Mouse (Mus musculus) CH12.LX (cell line): ENCODE measurements at regions not wholly inside any gene's neighbourhood (a gene's known extent, or its start where the extent isn't known, plus 50 kb on each side); places are given as distances from the start of the nearest gene placed in this dataset.

Experiments used
- DNase-seq: peaks from one replicate; pipeline ENCODE4 v3.0.0-alpha.2; 2013; ENCODE audit errors: extremely low read depth
- H3K27ac ChIP-seq: 2 replicates; pipeline ENCODE4 v1.5.1; 2012; ENCODE audit warnings: low read depth, mild to moderate bottlenecking, control low read depth, moderate library complexity; ENCODE audit not compliant: insufficient read depth
- H3K27me3 ChIP-seq: replicated peaks from 2 replicates; pipeline ENCODE3; 2012; ENCODE audit warnings: inconsistent platforms
- H3K36me3 ChIP-seq, 2 experiments: replicated peaks in 1 of 2; 2 replicates each; pipeline versions ENCODE3 to v1.6.1; 2012; ENCODE audit warnings: inconsistent platforms in 1 of 2, low read length in 1 of 2, mild to moderate bottlenecking in 1 of 2, mixed read lengths in 1 of 2, moderate library complexity in 1 of 2; ENCODE audit not compliant: control insufficient read depth in 1 of 2, insufficient read depth in 1 of 2
- H3K4me1 ChIP-seq, 2 experiments: 2 replicates each; pipeline ENCODE4 v1.6.1; 2012; ENCODE audit warnings: inconsistent platforms in 1 of 2, moderate library complexity in 1 of 2; ENCODE audit not compliant: insufficient read depth in 2 of 2, control insufficient read depth in 1 of 2
- H3K4me2 ChIP-seq: 2 replicates; pipeline ENCODE4 v1.6.1; 2012; ENCODE audit warnings: low read depth, mild to moderate bottlenecking, control low read depth; ENCODE audit not compliant: poor library complexity, insufficient read depth, severe bottlenecking
- H3K4me3 ChIP-seq, 3 experiments: fragments of 150-350 bp in 1 of 3; sonication (generic) in 1 of 3; replicated peaks in 1 of 3; 2 replicates each; pipeline versions ENCODE3 to v1.5.1; 2011 to 2012; ENCODE audit warnings: low read depth in 2 of 3, low read length in 2 of 3, mild to moderate bottlenecking in 2 of 3, moderate library complexity in 2 of 3, control low read depth in 1 of 3, improper control_type of control experiment in 1 of 3, inconsistent platforms in 1 of 3, mixed read lengths in 1 of 3; ENCODE audit not compliant: poor library complexity in 1 of 3
- H3K79me2 ChIP-seq: replicated peaks from 2 replicates; pipeline ENCODE4 v1.6.1; 2012; ENCODE audit warnings: mild to moderate bottlenecking, moderate library complexity; ENCODE audit not compliant: control insufficient read depth, poor library complexity, insufficient read depth, severe bottlenecking; ENCODE audit errors: extremely low read depth
- H3K9ac ChIP-seq: 2 replicates; pipeline ENCODE4 v1.6.1; 2012; ENCODE audit warnings: low read depth, mild to moderate bottlenecking, control low read depth, moderate library complexity; ENCODE audit not compliant: insufficient read depth
- H3K9me3 ChIP-seq: replicated peaks from 2 replicates; pipeline ENCODE3; 2012; ENCODE audit warnings: low read length, inconsistent platforms, mixed read lengths
- BHLHE40 ChIP-seq: IDR thresholded peaks from 2 replicates; pipeline ENCODE4 v1.6.1; 2011; ENCODE audit warnings: mild to moderate bottlenecking, low read depth, low read length, improper control_type of control experiment
- CHD2 ChIP-seq: IDR thresholded peaks from 2 replicates; pipeline ENCODE4 v1.6.1; 2011; ENCODE audit warnings: low read length, improper control_type of control experiment
- CTCF ChIP-seq, 2 experiments: IDR thresholded peaks in 1 of 2; conservative IDR thresholded peaks in 1 of 2; 2 replicates each; pipeline ENCODE4 v1.5.1; 2011 to 2012; ENCODE audit warnings: low read depth in 2 of 2, low read length in 2 of 2, improper control_type of control experiment in 1 of 2, inconsistent platforms in 1 of 2, mild to moderate bottlenecking in 1 of 2, moderate library complexity in 1 of 2
- E2F4 ChIP-seq: IDR thresholded peaks from 2 replicates; pipeline ENCODE4 v1.6.1; 2011; ENCODE audit warnings: low read depth, low read length, improper control_type of control experiment; ENCODE audit not compliant: insufficient replicate concordance
- ELF1 ChIP-seq: IDR thresholded peaks from 2 replicates; pipeline ENCODE4 v1.6.1; 2014; ENCODE audit warnings: low read depth, mild to moderate bottlenecking, inconsistent platforms, low read length, improper control_type of control experiment
- EP300 ChIP-seq: IDR thresholded peaks from 2 replicates; pipeline ENCODE4 v1.6.1; 2011; ENCODE audit warnings: low read length, improper control_type of control experiment
- ETS1 ChIP-seq: conservative IDR thresholded peaks from 2 replicates; pipeline ENCODE4 v1.6.1; 2012; ENCODE audit warnings: low read depth, mild to moderate bottlenecking, inconsistent platforms, low read length, improper control_type of control experiment, moderate library complexity
- HCFC1 ChIP-seq: IDR thresholded peaks from 2 replicates; pipeline ENCODE4 v1.6.1; 2012; ENCODE audit warnings: low read depth, mild to moderate bottlenecking, inconsistent platforms, low read length, improper control_type of control experiment
- IRF4 ChIP-seq: IDR thresholded peaks from 2 replicates; pipeline ENCODE4 v1.6.1; 2014; ENCODE audit warnings: low read depth, mild to moderate bottlenecking, inconsistent platforms, low read length, improper control_type of control experiment
- KAT2A ChIP-seq: IDR thresholded peaks from 2 replicates; pipeline ENCODE4 v1.6.1; 2012; ENCODE audit warnings: low read length, improper control_type of control experiment, inconsistent platforms; ENCODE audit not compliant: insufficient replicate concordance
- MAFK ChIP-seq: IDR thresholded peaks from 2 replicates; pipeline ENCODE4 v1.6.1; 2011; ENCODE audit warnings: low read length, improper control_type of control experiment; ENCODE audit not compliant: insufficient replicate concordance
- MAX ChIP-seq: IDR thresholded peaks from 2 replicates; pipeline ENCODE4 v1.6.1; 2011; ENCODE audit warnings: low read length, improper control_type of control experiment
- MAZ ChIP-seq: IDR thresholded peaks from 2 replicates; pipeline ENCODE4 v1.6.1; 2012; ENCODE audit warnings: low read depth, mild to moderate bottlenecking, inconsistent platforms, low read length, improper control_type of control experiment, moderate library complexity
- MEF2A ChIP-seq: IDR thresholded peaks from 2 replicates; pipeline ENCODE4 v1.6.1; 2014; ENCODE audit warnings: low read depth, mild to moderate bottlenecking, inconsistent platforms, low read length, improper control_type of control experiment, borderline replicate concordance
- MXI1 ChIP-seq: IDR thresholded peaks from 2 replicates; pipeline ENCODE4 v1.6.1; 2011; ENCODE audit warnings: mild to moderate bottlenecking, low read depth, low read length, improper control_type of control experiment
- MYC ChIP-seq: IDR thresholded peaks from 2 replicates; pipeline ENCODE4 v1.6.1; 2011; ENCODE audit warnings: low read depth, mild to moderate bottlenecking, improper control_type of control experiment, low read length
- NELFE ChIP-seq: IDR thresholded peaks from 2 replicates; pipeline ENCODE4 v1.6.1; 2011; ENCODE audit warnings: low read depth, low read length, improper control_type of control experiment
- NRF1 ChIP-seq: IDR thresholded peaks from 2 replicates; pipeline ENCODE4 v1.6.1; 2014; ENCODE audit warnings: low read depth, mild to moderate bottlenecking, inconsistent platforms, low read length, improper control_type of control experiment, moderate library complexity
- POLR2A ChIP-seq: IDR thresholded peaks from 2 replicates; pipeline ENCODE4 v1.6.1; 2011; ENCODE audit warnings: low read depth, mild to moderate bottlenecking, improper control_type of control experiment, low read length
- RAD21 ChIP-seq: IDR thresholded peaks from 2 replicates; pipeline ENCODE4 v1.6.1; 2011; ENCODE audit warnings: low read depth, mild to moderate bottlenecking, low read length, improper control_type of control experiment, moderate library complexity
- RCOR1 ChIP-seq: conservative IDR thresholded peaks from 2 replicates; pipeline ENCODE4 v1.6.1; 2012; ENCODE audit warnings: low read depth, mild to moderate bottlenecking, inconsistent platforms, low read length, improper control_type of control experiment
- SIN3A ChIP-seq: IDR thresholded peaks from 2 replicates; pipeline ENCODE4 v1.6.1; 2012; ENCODE audit warnings: low read length, improper control_type of control experiment, inconsistent platforms
- SMC3 ChIP-seq: IDR thresholded peaks from 2 replicates; pipeline ENCODE4 v1.6.1; 2011; ENCODE audit warnings: low read depth, low read length, improper control_type of control experiment
- TBP ChIP-seq: conservative IDR thresholded peaks from 2 replicates; pipeline ENCODE4 v1.6.1; 2011; ENCODE audit warnings: low read depth, low read length, improper control_type of control experiment
- USF1 ChIP-seq: IDR thresholded peaks from 2 replicates; pipeline ENCODE4 v1.6.1; 2014; ENCODE audit warnings: low read depth, mild to moderate bottlenecking, inconsistent platforms, low read length, improper control_type of control experiment
- ZC3H11A ChIP-seq: IDR thresholded peaks from 2 replicates; pipeline ENCODE4 v1.6.1; 2012; ENCODE audit warnings: low read depth, mild to moderate bottlenecking, inconsistent platforms, low read length, improper control_type of control experiment
- ZKSCAN1 ChIP-seq: IDR thresholded peaks from 2 replicates; pipeline ENCODE4 v1.6.1; 2012; ENCODE audit warnings: low read depth, inconsistent platforms, low read length, improper control_type of control experiment, borderline replicate concordance
- ZNF384 ChIP-seq: IDR thresholded peaks from 2 replicates; pipeline ENCODE4 v1.6.1; 2012; ENCODE audit warnings: low read depth, low read length, improper control_type of control experiment, inconsistent platforms
- dilution Hi-C: fragments of 300-500 bp; cut with MboI; formaldehyde crosslinking; loops from 2 replicates; pipeline ENCODE4 v1.14.3; 2020; ENCODE audit warnings: low sequenced_read_pairs; ENCODE audit not compliant: extremely low pct_unique_long_range_greater_than_20kb, extremely low pct_ligation_motif_present
- in situ Hi-C: fragments of 300-500 bp; cut with MboI; formaldehyde crosslinking; loops from 3 replicates; pipeline ENCODE4 v1.14.3; 2019; ENCODE audit warnings: low sequenced_read_pairs, low pct_ligation_motif_present, low pct_unique_long_range_greater_than_20kb, mixed read lengths

GRCm38 (mm10) chr10:19119281-19120049, 104.0 kb upstream of the Tnfaip3 start:
- Histone ChIP-seq H3K9ac (no peak overlapping the region), H3K4me1 (peaks cover 14 to 68% of the 10 kb centered on the region in 2 experiments)
- DNase-seq = peak; percentile 42
- TF ChIP-seq USF1 (no peak), BHLHE40 (peak; percentile 93), MAFK (no peak), RCOR1 (no peak), ETS1 (peak; percentile 60; the same call in 1 of the 2 replicates), MXI1 (0 out of 2 replicates have a peak, but pooled peaks have one; percentile 31), IRF4 (0 out of 2 replicates have a peak, but pooled peaks have one; percentile 12), NRF1 (no peak), MEF2A (no peak), MAX (peak; percentile 55; the same call in 1 of the 2 replicates), ZC3H11A (no peak), CTCF (conservative IDR thresholded peaks at IDR 0.05 in 1 of 2, IDR thresholded peaks at IDR 0.05 in 1 of 2; ENCODE audit: low read depth in 2 of 2, low read length in 2 of 2) (no peak), MYC (peak; percentile 72; the same call in 1 of the 2 replicates)
- TF ChIP-seq, all 38 proteins: peak for 6
- no peak overlapping the region for H3K27ac ChIP-seq
- in situ Hi-C loops (no loop called here), dilution Hi-C loops (no loop called here)
- H3K4me2 ChIP-seq = peak overlapping the region; percentile 33
- H3K79me2 ChIP-seq = no peaks in the 10 kb centered on the region; the same call in 1 of the 2 replicates
- no peaks in the 10 kb centered on the region for H3K36me3 ChIP-seq
- H3K27me3 ChIP-seq = no peaks in the 10 kb centered on the region
- no peak overlapping the region for H3K4me3 ChIP-seq
- no peaks in the 10 kb centered on the region for H3K9me3 ChIP-seq

- Histone ChIP-seq H3K4me3 (no peak overlapping the region), H3K27me3 (no peaks in the 10 kb centered on the region), H3K9ac (no peak overlapping the region), H3K27ac (no peak overlapping the region), H3K79me2 (no peaks in the 10 kb centered on the region; the same call in 1 of the 2 replicates), H3K9me3 (no peaks in the 10 kb centered on the region), H3K4me1 (peaks cover 14 to 60% of the 10 kb centered on the region in 2 experiments), H3K4me2 (peak overlapping the region; percentile 38; the same call in 1 of the 2 replicates), H3K36me3 (no peaks in the 10 kb centered on the region)
- DNase-seq = peak; percentile 44
- in situ Hi-C loops = no loop called here
- dilution Hi-C loops = no loop called here
- TF ChIP-seq E2F4 (no peak), POLR2A (no peak), BHLHE40 (peak; percentile 57), SMC3 (no peak), USF1 (no peak), TBP (no peak), MEF2A (peak; percentile 74; the same call in 1 of the 2 replicates), RAD21 (no peak), MYC (no peak), NELFE (no peak), ZNF384 (no peak), ZKSCAN1 (no peak), IRF4 (peak; percentile 72), ELF1 (0 out of 2 replicates have a peak, but pooled peaks have one; percentile 38), MAZ (no peak), SIN3A (no peak), EP300 (peak; percentile 63), CHD2 (peak; percentile 58; the same call in 1 of the 2 replicates), HCFC1 (peak; percentile 18; the same call in 1 of the 2 replicates), CTCF (conservative IDR thresholded peaks at IDR 0.05 in 1 of 2, IDR thresholded peaks at IDR 0.05 in 1 of 2; ENCODE audit: low read depth in 2 of 2, low read length in 2 of 2) (no peak), ETS1 (peak; percentile 8; the same call in 1 of the 2 replicates), KAT2A (no peak), MXI1 (no peak), ZC3H11A (no peak)
These were observed 103.3 kb upstream of the Tnfaip3 start for GRCm38 (mm10) chr10:19118569-19119280.
